Mouse (Mus musculus): Measurements from ENCODE around the gene Pcyt2. TPM values are rescaled to one million over a fixed set of nuclear protein-coding genes. Genes with fewer than 3 reads are reported as not detected.

The Pcyt2 gene
- polyA plus RNA-seq, 1 experiment from 2014 or later = 320 TPM

- Histone ChIP-seq H3K9me3 (ENCODE audit: control insufficient read depth) (no peaks in the 10 kb centered on the region), H3K4me2 (replicated peaks; ENCODE audit: low read depth) (0 out of 2 replicates have a peak overlapping the region, but pooled peaks have one; percentile 47), H3K9ac (ENCODE audit: low read depth, low read length) (0 out of 2 replicates have a peak overlapping the region, but pooled peaks have one; percentile 28), H3K27me3 (replicated peaks; ENCODE audit: control insufficient read depth, insufficient read depth, low read length) (no peaks in the 10 kb centered on the region), H3K27ac (ENCODE audit: low read depth, low read length) (peak overlapping the region; percentile 99), H3K4me1 (replicated peaks; ENCODE audit: control insufficient read depth, insufficient read depth, low read length) (peaks cover 22% of the 10 kb centered on the region; the same call in 1 of the 2 replicates), H3K36me3 (ENCODE audit: control insufficient read depth, insufficient read depth) (peaks cover 27% of the 10 kb centered on the region), H3K4me3 (ENCODE audit: low read depth, low read length) (no peak overlapping the region)
- no peak for ATAC-seq
- no peak for TF ChIP-seq CTCF (IDR thresholded peaks at IDR 0.05; ENCODE audit: low read depth)
- WGBS = 73% methylated on average over 10 of the region's 10 CpGs
Measured at GRCm38 (mm10) chr11:120578024-120578693, 39.6 kb downstream of the Pcyt2 start.

- no peak overlapping the region for H3K4me3 ChIP-seq (ENCODE audit: low read depth, low read length)
- peak overlapping the region; percentile 47 for H3K4me2 ChIP-seq (replicated peaks; ENCODE audit: low read depth)
- TF ChIP-seq CTCF (IDR thresholded peaks at IDR 0.05; ENCODE audit: low read depth) = peak; percentile 74
- 76% methylated on average over 7 of the region's 7 CpGs for WGBS
- peak overlapping the region; percentile 99 for H3K27ac ChIP-seq (ENCODE audit: low read depth, low read length)
- peaks cover 27% of the 10 kb centered on the region for H3K36me3 ChIP-seq (ENCODE audit: control insufficient read depth, insufficient read depth)
- H3K9me3 ChIP-seq (ENCODE audit: control insufficient read depth) = no peaks in the 10 kb centered on the region
- H3K4me1 ChIP-seq (replicated peaks; ENCODE audit: control insufficient read depth, insufficient read depth, low read length) = peaks cover 19% of the 10 kb centered on the region; the same call in 1 of the 2 replicates
- ATAC-seq = no peak
- H3K9ac ChIP-seq (ENCODE audit: low read depth, low read length) = peak overlapping the region; percentile 28; the same call in 1 of the 2 replicates
- no peaks in the 10 kb centered on the region for H3K27me3 ChIP-seq (replicated peaks; ENCODE audit: control insufficient read depth, insufficient read depth, low read length)
Measured at GRCm38 (mm10) chr11:120577211-120578023, 40.3 kb downstream of the Pcyt2 start.

- no peaks in the 10 kb centered on the region for H3K27me3 ChIP-seq (replicated peaks; ENCODE audit: control insufficient read depth, insufficient read depth, low read length)
- 64% methylated on average over 3 of the region's 3 CpGs for WGBS
- H3K27ac ChIP-seq (ENCODE audit: low read depth, low read length) = peak overlapping the region; percentile 99
- H3K9me3 ChIP-seq (ENCODE audit: control insufficient read depth) = no peaks in the 10 kb centered on the region
- peak overlapping the region; percentile 47; the same call in 1 of the 2 replicates for H3K4me2 ChIP-seq (replicated peaks; ENCODE audit: low read depth)
- peaks cover 11% of the 10 kb centered on the region; the same call in 1 of the 2 replicates for H3K4me1 ChIP-seq (replicated peaks; ENCODE audit: control insufficient read depth, insufficient read depth, low read length)
- ATAC-seq = peak; percentile 32
- no peak overlapping the region for H3K4me3 ChIP-seq (ENCODE audit: low read depth, low read length)
- H3K9ac ChIP-seq (ENCODE audit: low read depth, low read length) = peak overlapping the region; percentile 40
- TF ChIP-seq CTCF (IDR thresholded peaks at IDR 0.05; ENCODE audit: low read depth) = no peak
- peaks cover 28% of the 10 kb centered on the region for H3K36me3 ChIP-seq (ENCODE audit: control insufficient read depth, insufficient read depth)
Measured at GRCm38 (mm10) chr11:120576365-120576981, 41.3 kb downstream of the Pcyt2 start.

GRCm38 (mm10) chr11:120575940-120576339 is 41.8 kb downstream of the Pcyt2 start:
- TF ChIP-seq CTCF (IDR thresholded peaks at IDR 0.05; ENCODE audit: low read depth) = no peak
- Histone ChIP-seq H3K27me3 (replicated peaks; ENCODE audit: control insufficient read depth, insufficient read depth, low read length) (no peaks in the 10 kb centered on the region), H3K4me1 (replicated peaks; ENCODE audit: control insufficient read depth, insufficient read depth, low read length) (peaks cover 14% of the 10 kb centered on the region; the same call in 1 of the 2 replicates), H3K4me2 (replicated peaks; ENCODE audit: low read depth) (peak overlapping the region; percentile 7; the same call in 1 of the 2 replicates), H3K9me3 (ENCODE audit: control insufficient read depth) (no peaks in the 10 kb centered on the region), H3K27ac (ENCODE audit: low read depth, low read length) (peak overlapping the region; percentile 99), H3K9ac (ENCODE audit: low read depth, low read length) (peak overlapping the region; percentile 40), H3K4me3 (ENCODE audit: low read depth, low read length) (no peak overlapping the region), H3K36me3 (ENCODE audit: control insufficient read depth, insufficient read depth) (peaks cover 33% of the 10 kb centered on the region)
- no peak for ATAC-seq

GRCm38 (mm10) chr11:120575046-120575445 is 42.7 kb downstream of the Pcyt2 start:
- Histone ChIP-seq H3K4me1 (replicated peaks; ENCODE audit: control insufficient read depth, insufficient read depth, low read length) (peaks cover 14% of the 10 kb centered on the region; the same call in 1 of the 2 replicates), H3K9ac (ENCODE audit: low read depth, low read length) (no peak overlapping the region), H3K4me3 (ENCODE audit: low read depth, low read length) (no peak overlapping the region), H3K27me3 (replicated peaks; ENCODE audit: control insufficient read depth, insufficient read depth, low read length) (no peaks in the 10 kb centered on the region), H3K4me2 (replicated peaks; ENCODE audit: low read depth) (peak overlapping the region; percentile 80; the same call in 1 of the 2 replicates), H3K27ac (ENCODE audit: low read depth, low read length) (peak overlapping the region; percentile 57), H3K36me3 (ENCODE audit: control insufficient read depth, insufficient read depth) (peaks cover 39% of the 10 kb centered on the region), H3K9me3 (ENCODE audit: control insufficient read depth) (no peaks in the 10 kb centered on the region)
- 74% methylated on average over 2 of the region's 2 CpGs for WGBS
- ATAC-seq = no peak
- no peak for TF ChIP-seq CTCF (IDR thresholded peaks at IDR 0.05; ENCODE audit: low read depth)

- Histone ChIP-seq H3K36me3 (ENCODE audit: control insufficient read depth, insufficient read depth) (peaks cover 39% of the 10 kb centered on the region), H3K4me1 (replicated peaks; ENCODE audit: control insufficient read depth, insufficient read depth, low read length) (peaks cover 11% of the 10 kb centered on the region; the same call in 1 of the 2 replicates), H3K4me3 (ENCODE audit: low read depth, low read length) (peak overlapping the region; percentile 92), H3K9ac (ENCODE audit: low read depth, low read length) (peak overlapping the region; percentile 81; the same call in 1 of the 2 replicates), H3K27ac (ENCODE audit: low read depth, low read length) (peak overlapping the region; percentile 97), H3K4me2 (replicated peaks; ENCODE audit: low read depth) (peak overlapping the region; percentile 80), H3K9me3 (ENCODE audit: control insufficient read depth) (no peaks in the 10 kb centered on the region), H3K27me3 (replicated peaks; ENCODE audit: control insufficient read depth, insufficient read depth, low read length) (no peaks in the 10 kb centered on the region)
- no peak for ATAC-seq
- whole genome bisulfite sequencing = 32% methylated on average over 5 of the region's 5 CpGs
- no peak for TF ChIP-seq CTCF (IDR thresholded peaks at IDR 0.05; ENCODE audit: low read depth)
Measured at GRCm38 (mm10) chr11:120574278-120574600, 43.5 kb downstream of the Pcyt2 start.
